Mouse (Mus musculus) ES-Bruce4 (cell line): ENCODE data around the gene Itsn1. TPM values are rescaled to one million over a fixed set of nuclear protein-coding genes. Genes with fewer than 3 reads are reported as not detected.

Experiments used
- H3K27ac ChIP-seq: 2 replicates; pipeline ENCODE4 v1.5.1; 2012; ENCODE audit warnings: low read length, inconsistent platforms; ENCODE audit not compliant: insufficient read depth
- H3K27me3 ChIP-seq: 2 replicates; pipeline ENCODE4 v1.6.1; 2012; ENCODE audit warnings: mild to moderate bottlenecking, low read length, inconsistent platforms; ENCODE audit not compliant: control insufficient read depth, poor library complexity, insufficient read depth, severe bottlenecking
- H3K36me3 ChIP-seq: 2 replicates; pipeline ENCODE4 v1.6.1; 2012; ENCODE audit warnings: inconsistent platforms, mild to moderate bottlenecking, low read length, moderate library complexity; ENCODE audit not compliant: control insufficient read depth, poor library complexity, insufficient read depth, severe bottlenecking
- H3K4me1 ChIP-seq: one replicate; pipeline ENCODE4 v1.8.1; 2011; ENCODE audit warnings: low read length; ENCODE audit not compliant: control insufficient read depth, insufficient read depth
- H3K4me3 ChIP-seq: 2 replicates; pipeline ENCODE4 v1.5.1; 2011; ENCODE audit warnings: low read depth, mild to moderate bottlenecking, low read length
- H3K9ac ChIP-seq: 2 replicates; pipeline ENCODE4 v1.6.1; 2012; ENCODE audit warnings: low read depth, mild to moderate bottlenecking, inconsistent platforms; ENCODE audit not compliant: poor library complexity, severe bottlenecking
- H3K9me3 ChIP-seq: replicated peaks from 2 replicates; pipeline ENCODE4 v1.6.1; 2012; ENCODE audit warnings: mild to moderate bottlenecking, low read length, inconsistent platforms; ENCODE audit not compliant: control insufficient read depth, poor library complexity, insufficient read depth, severe bottlenecking
- CTCF ChIP-seq: IDR thresholded peaks from one replicate; pipeline ENCODE4 v1.8.1; 2011; ENCODE audit warnings: low read depth, low read length
- EP300 ChIP-seq: IDR thresholded peaks from 2 replicates; pipeline ENCODE4 v1.6.1; 2011; ENCODE audit warnings: low read depth, low read length; ENCODE audit not compliant: insufficient read depth
- POLR2A ChIP-seq: IDR thresholded peaks from one replicate; pipeline ENCODE4 v1.8.1; 2011; ENCODE audit warnings: low read length; ENCODE audit not compliant: insufficient read depth
- polyA plus RNA-seq: library from polyadenylated mRNA; stranded (reverse); fragments of >200 nt; gene quantifications from 2 replicates; pipeline ENCODE4 v1.2.4, GENCODE M21; 2011; ENCODE audit warnings: low read depth; ENCODE audit not compliant: missing spikeins, insufficient read depth, insufficient read length

Gene Itsn1
- polyA plus RNA-seq, 1 experiment = 85.7 TPM

DNA sequence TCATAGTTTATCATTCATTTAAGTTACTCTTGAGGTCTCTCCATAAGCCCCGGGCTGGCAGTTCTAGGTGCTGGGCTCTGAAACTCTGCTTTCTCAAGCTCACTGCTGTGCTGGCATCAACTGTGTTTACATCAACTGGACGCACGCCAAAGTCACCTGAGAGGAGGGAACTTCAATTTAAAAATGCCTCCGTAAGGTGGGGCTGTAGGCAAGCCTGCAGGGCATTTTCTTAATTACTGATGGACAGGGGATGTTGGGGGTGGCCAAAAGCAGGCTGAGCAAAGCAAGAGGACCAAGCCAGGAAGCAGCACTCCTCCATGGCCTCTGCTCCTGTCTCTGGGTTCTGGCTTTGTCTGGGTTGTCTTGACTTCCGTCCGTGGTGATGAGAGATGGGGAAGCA is 211.6 kb downstream of the Itsn1 start:
- Histone ChIP-seq H3K9ac (no peak overlapping the region), H3K4me3 (no peak overlapping the region), H3K36me3 (no peaks in the 10 kb centered on the region), H3K9me3 (0 out of 2 replicates have a peak, but pooled peaks cover 3% of the 10 kb centered on the region), H3K4me1 (no peaks in the 10 kb centered on the region), H3K27me3 (no peaks in the 10 kb centered on the region), H3K27ac (no peak overlapping the region)
- TF ChIP-seq CTCF (no peak), POLR2A (no peak), EP300 (no peak)

DNA sequence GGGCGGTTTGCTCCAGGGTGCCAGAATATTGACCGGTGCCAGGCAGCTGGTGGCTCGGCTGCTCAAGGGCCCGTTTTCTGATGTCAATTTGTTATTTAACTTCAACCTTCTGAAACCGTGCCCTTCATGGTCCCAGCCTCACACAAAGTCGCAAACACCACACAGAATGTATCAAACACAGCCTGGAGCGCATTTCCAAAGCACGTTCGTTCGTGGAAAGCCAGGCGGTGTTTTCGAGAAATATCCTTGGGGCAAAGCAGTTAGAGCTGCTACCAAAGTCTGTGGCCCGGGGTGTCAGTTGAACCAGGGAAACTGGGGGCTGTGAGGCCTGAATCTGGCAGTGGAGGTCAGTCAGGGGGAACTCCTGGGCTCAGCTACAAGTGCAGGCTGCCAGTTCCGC is 213.1 kb downstream of the Itsn1 start:
- H3K4me3 ChIP-seq = no peak overlapping the region

DNA sequence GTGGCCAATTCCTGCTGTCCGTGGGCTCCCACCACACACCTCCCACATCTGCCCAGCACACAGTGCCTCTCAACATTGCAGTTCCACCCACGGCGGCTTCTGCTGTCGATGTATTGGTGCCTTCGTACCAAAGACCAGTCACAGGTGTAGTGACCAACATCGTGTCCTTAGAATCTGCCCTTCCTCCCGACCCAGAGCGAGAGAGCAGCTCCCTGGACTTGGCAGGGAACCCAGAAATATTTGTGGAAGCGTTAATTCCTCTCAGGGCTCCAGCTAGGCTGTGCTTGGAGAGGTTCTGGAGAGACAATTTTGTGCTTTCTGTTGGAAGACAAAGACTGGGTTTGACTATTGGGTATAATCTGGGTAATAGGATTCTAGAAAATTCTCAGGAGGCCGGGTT is 217.2 kb downstream of the Itsn1 start:
- Histone ChIP-seq H3K4me1 (no peaks in the 10 kb centered on the region), H3K9me3 (0 out of 2 replicates have a peak, but pooled peaks cover 3% of the 10 kb centered on the region), H3K36me3 (no peaks in the 10 kb centered on the region), H3K27me3 (0 out of 2 replicates have a peak, but pooled peaks cover 4% of the 10 kb centered on the region), H3K4me3 (no peak overlapping the region), H3K9ac (no peak overlapping the region), H3K27ac (no peak overlapping the region)
- TF ChIP-seq POLR2A (no peak), CTCF (no peak), EP300 (no peak)

More for the DNA sequence above, 213.1 kb downstream of the Itsn1 start:
- Histone ChIP-seq H3K9ac (no peak overlapping the region), H3K27me3 (no peaks in the 10 kb centered on the region), H3K4me1 (no peaks in the 10 kb centered on the region), H3K36me3 (no peaks in the 10 kb centered on the region), H3K27ac (no peak overlapping the region), H3K9me3 (0 out of 2 replicates have a peak, but pooled peaks cover 3% of the 10 kb centered on the region)
- TF ChIP-seq POLR2A (no peak), CTCF (no peak), EP300 (no peak)

DNA sequence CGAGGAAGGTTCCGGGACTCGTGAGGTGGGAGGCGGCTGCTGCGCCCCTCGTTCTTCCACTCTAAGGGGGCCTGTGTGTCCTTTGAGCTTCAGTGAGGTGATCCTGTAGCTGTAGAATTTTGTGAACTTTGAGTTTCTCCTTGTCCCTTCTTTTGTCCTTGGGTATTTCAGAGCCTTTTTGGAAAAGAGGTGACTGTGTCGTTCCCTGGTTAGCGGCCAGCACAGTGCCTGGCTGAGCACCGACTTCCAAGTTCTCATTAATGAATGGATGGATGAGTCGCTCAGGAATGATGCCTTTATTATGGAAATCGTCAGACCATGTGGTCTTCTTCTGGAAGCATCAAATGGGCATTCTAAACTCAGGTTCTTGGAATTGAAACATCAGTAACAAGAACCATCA is 218.0 kb downstream of the Itsn1 start:
- TF ChIP-seq POLR2A (no peak), EP300 (no peak), CTCF (no peak)
- no peak overlapping the region for H3K27ac ChIP-seq
- H3K4me1 ChIP-seq = no peaks in the 10 kb centered on the region
- H3K36me3 ChIP-seq = no peaks in the 10 kb centered on the region
- H3K9ac ChIP-seq = no peak overlapping the region
- H3K9me3 ChIP-seq = 0 out of 2 replicates have a peak, but pooled peaks cover 3% of the 10 kb centered on the region
- 0 out of 2 replicates have a peak, but pooled peaks cover 4% of the 10 kb centered on the region for H3K27me3 ChIP-seq
- no peak overlapping the region for H3K4me3 ChIP-seq

DNA sequence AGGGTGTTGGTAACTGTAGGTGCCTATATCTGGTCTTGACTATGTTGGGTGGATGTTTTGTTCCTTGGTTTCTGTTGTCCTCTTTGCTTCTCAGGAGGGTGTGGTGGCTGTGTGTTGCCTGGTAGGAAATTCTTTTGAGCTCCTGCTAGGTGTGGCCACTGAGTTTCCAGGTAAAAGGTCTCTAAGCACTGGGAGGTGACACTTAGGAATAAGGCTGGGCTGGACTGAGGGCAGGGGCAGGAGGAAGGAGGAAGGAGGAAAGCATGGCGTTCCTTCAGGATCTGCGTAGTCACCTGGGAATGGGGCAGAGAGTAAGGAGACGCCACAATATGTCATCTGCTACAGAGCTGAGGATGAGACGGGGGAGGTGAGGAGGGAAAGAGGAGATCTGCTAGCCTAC is 224.9 kb downstream of the Itsn1 start:
- H3K27ac ChIP-seq = no peak overlapping the region
- H3K36me3 ChIP-seq = no peaks in the 10 kb centered on the region
- H3K9ac ChIP-seq = no peak overlapping the region
- H3K4me1 ChIP-seq = no peaks in the 10 kb centered on the region
- H3K4me3 ChIP-seq = no peak overlapping the region
- no peak for TF ChIP-seq CTCF
- TF ChIP-seq POLR2A = no peak
- H3K27me3 ChIP-seq = no peaks in the 10 kb centered on the region
- H3K9me3 ChIP-seq = no peaks in the 10 kb centered on the region

DNA sequence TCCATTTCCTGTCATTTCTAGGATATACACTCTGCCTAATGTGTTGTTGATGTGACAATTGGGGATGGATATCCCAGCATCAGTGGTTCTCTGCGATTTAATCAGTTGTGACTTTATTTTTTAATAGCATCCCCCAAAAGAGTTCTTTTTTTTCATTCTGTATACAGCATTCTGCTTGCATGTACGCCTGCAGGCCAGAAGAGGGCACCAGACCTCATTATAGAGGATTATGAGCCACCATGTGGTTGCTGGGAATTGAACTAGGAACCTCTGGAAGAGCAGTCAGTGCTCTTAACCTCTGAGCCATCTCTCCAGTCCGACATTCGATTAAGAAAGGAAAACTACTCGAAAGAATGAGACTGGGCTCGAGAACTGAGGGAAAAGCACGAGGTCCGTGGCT is 225.7 kb downstream of the Itsn1 start:
- Histone ChIP-seq H3K27ac (no peak overlapping the region), H3K36me3 (no peaks in the 10 kb centered on the region), H3K9me3 (no peaks in the 10 kb centered on the region), H3K27me3 (no peaks in the 10 kb centered on the region), H3K9ac (no peak overlapping the region), H3K4me3 (no peak overlapping the region), H3K4me1 (no peaks in the 10 kb centered on the region)
- TF ChIP-seq EP300 (no peak), POLR2A (no peak), CTCF (peak; percentile 41)
